Mouse (Mus musculus) ES-E14 (cell line): ENCODE results near the gene Scd4.

Source experiments
- CHD2 ChIP-seq: IDR thresholded peaks from 2 replicates; pipeline ENCODE4 v1.6.1; 2014; ENCODE audit warnings: mild to moderate bottlenecking, low read depth, low read length, inconsistent platforms
- HCFC1 ChIP-seq: IDR thresholded peaks from 2 replicates; pipeline ENCODE4 v1.6.1; 2012; ENCODE audit warnings: low read length, inconsistent platforms, borderline replicate concordance; ENCODE audit not compliant: insufficient read depth
- MAFK ChIP-seq: IDR thresholded peaks from 2 replicates; pipeline ENCODE4 v1.6.1; 2014; ENCODE audit warnings: mild to moderate bottlenecking, low read depth, low read length, inconsistent platforms; ENCODE audit not compliant: insufficient read depth
- ZC3H11A ChIP-seq: IDR thresholded peaks from 2 replicates; pipeline ENCODE4 v1.6.1; 2012; ENCODE audit warnings: low read depth, mild to moderate bottlenecking, inconsistent platforms, low read length, borderline replicate concordance
- ZNF384 ChIP-seq: IDR thresholded peaks from 2 replicates; pipeline ENCODE4 v1.6.1; 2012; ENCODE audit warnings: low read depth, low read length, inconsistent platforms

- TF ChIP-seq HCFC1: no peak
- TF ChIP-seq CHD2: no peak
- no peak for TF ChIP-seq ZC3H11A
- no peak for TF ChIP-seq ZNF384
- TF ChIP-seq MAFK: no peak
Measured at GRCm38 (mm10) chr19:44364029-44364428, 31.1 kb downstream of the Scd4 start.
